ENCODE assay signal across 22 mouse cellular contexts in genomic region chr13:8831546-8832251, GRCm38 (mm10). TPM values are rescaled to one million over a fixed set of nuclear protein-coding genes. Genes with fewer than 3 reads are reported as not detected.
A peak's percentile ranks its signal among the peaks of the same experiment; 100 is the strongest.
DNase-seq lines count a peak whose midpoint lies in the region; ATAC-seq and TF ChIP-seq lines count a peak whose summit lies in the region.
"Had no signal": no experiment of that assay in that cellular context is flagged by ENCODE, and none has a peak within 500 bp of the region (broad histone marks: within the 10 kb centered on the region; RNA-seq: fewer than 3 reads in every experiment).

No protein-coding gene starts in this region.

- no peaks in the 10 kb centered on the region for H3K9me3 ChIP-seq in hindbrain, embryonic 14.5 days (ENCODE audit: control insufficient read depth, low read length)
- no peaks in the 10 kb centered on the region for H3K9me3 ChIP-seq in hindbrain, embryonic 12.5 days (replicated peaks)
- H3K9me3 ChIP-seq: embryonic facial prominence, embryonic 10.5 days; heart, embryonic 13.5 days; megakaryocyte, embryonic 14.5 days; stomach, embryonic 15.5 days had no signal

- CTCF ChIA-PET in Patski (lab: Charles Lee): interaction anchor here (1.2 to 2.9 kb wide), 3 partner anchors 8 to 23 kb away, joined by 3 to 11 read pairs (median 7); no protein-coding TSS in a partner anchor

- no peak overlapping the region for H3K4me3 ChIP-seq in hindbrain, embryonic 14.5 days (replicated peaks; ENCODE audit: low read length)
- no peak overlapping the region for H3K4me3 ChIP-seq in hindbrain, embryonic 12.5 days
- H3K4me3 ChIP-seq in spleen, adult 2 months (ENCODE audit: extremely low read depth, insufficient read depth, insufficient read length): no peak overlapping the region
- H3K4me3 ChIP-seq: embryonic facial prominence, embryonic 10.5 days; erythroblast, embryonic 14.5 days; heart, embryonic 13.5 days; megakaryocyte, embryonic 14.5 days; stomach, embryonic 15.5 days had no signal

- TF ChIP-seq POLR2A in spleen, adult 2 months (IDR thresholded peaks at IDR 0.05; ENCODE audit: low read depth, low read length): no peak

- H3K4me1 ChIP-seq in hindbrain, embryonic 14.5 days (replicated peaks; ENCODE audit: control insufficient read depth, insufficient read depth, low read length): peaks cover 5% of the 10 kb centered on the region; the same call in 1 of the 2 replicates
- peaks cover 2% of the 10 kb centered on the region; the same call in 1 of the 2 replicates for H3K4me1 ChIP-seq in hindbrain, embryonic 12.5 days
- no peaks in the 10 kb centered on the region for H3K4me1 ChIP-seq in spleen, adult 2 months (ENCODE audit: control insufficient read depth, insufficient read depth, insufficient read length)
- H3K4me1 ChIP-seq: stomach, embryonic 15.5 days had no signal

- H3K4me2 ChIP-seq in hindbrain, embryonic 14.5 days (replicated peaks): no peak overlapping the region
- H3K4me2 ChIP-seq in hindbrain, embryonic 12.5 days (replicated peaks): no peak overlapping the region
- H3K4me2 ChIP-seq: heart, embryonic 13.5 days; stomach, embryonic 15.5 days had no signal

- no peak for TF ChIP-seq CTCF in spleen, adult 2 months (IDR thresholded peaks at IDR 0.05; ENCODE audit: extremely low read depth, insufficient read depth, insufficient read length, insufficient replicate concordance)
- peak; percentile 14 for TF ChIP-seq CTCF in Patski (IDR thresholded peaks at IDR 0.05)

- 0 out of 2 replicates have a peak overlapping the region, but pooled peaks have one; percentile 2 for H3K9ac ChIP-seq in hindbrain, embryonic 14.5 days
- no peak overlapping the region for H3K9ac ChIP-seq in hindbrain, embryonic 12.5 days
- H3K9ac ChIP-seq: heart, embryonic 13.5 days; stomach, embryonic 15.5 days had no signal

- 85% methylated on average over 7 of the region's 7 CpGs for WGBS in hindbrain, embryonic 14.5 days
- WGBS in hindbrain, embryonic 12.5 days: 90% methylated on average over 7 of the region's 7 CpGs
- WGBS in spleen, adult 2 months: 72% methylated on average over 7 of the region's 7 CpGs

- in situ Hi-C loops in Patski (cut with MboI; ENCODE audit: low pct_unique_long_range_greater_than_20kb): no loop called here

- POLR2A ChIA-PET in Patski (lab: Charles Lee): no interaction called here

- DNase-seq in hindbrain, embryonic 14.5 days (ENCODE audit: low spot score): no peak
- peak in 1 of 2 experiments; percentile 9 for DNase-seq in spleen, adult 2 months (ENCODE audit: low read depth in 1 of 2, low spot score in 2 of 2)
- no peak for DNase-seq in spleen, adult 18-20 months
- no peak for DNase-seq in Patski (ENCODE audit: low read depth, low spot score)
- no peak for DNase-seq in adrenal gland, adult 18-20 months (ENCODE audit: low spot score in 2 of 2)
- DNase-seq in ovary, postnatal 36 days (ENCODE audit: low spot score): no peak
- DNase-seq: cerebellum, adult 11-12 months; cerebellum, postnatal 36 days; gastrocnemius, postnatal 14 days; heart, postnatal 4 days; kidney, adult 11 months; kidney, postnatal 14 days; layer of hippocampus, adult 9-11 months; lung, adult 2 months; thymus, postnatal 4 days had no signal

- H3K36me3 ChIP-seq in hindbrain, embryonic 14.5 days (replicated peaks; ENCODE audit: control insufficient read depth, insufficient read depth): peaks cover 59% of the 10 kb centered on the region
- H3K36me3 ChIP-seq in hindbrain, embryonic 12.5 days: peaks cover 48% of the 10 kb centered on the region
- peaks cover 47% of the 10 kb centered on the region for H3K36me3 ChIP-seq in spleen, adult 2 months (ENCODE audit: control insufficient read depth, insufficient read depth, low read length)

- ATAC-seq in hindbrain, embryonic 14.5 days (ENCODE audit: low FRiP score): no peak
- no peak for ATAC-seq in hindbrain, embryonic 12.5 days (ENCODE audit: low FRiP score)
- ATAC-seq in Patski: no peak
- ATAC-seq: forebrain, embryonic 16.5 days had no signal

- H3K27me3 ChIP-seq in hindbrain, embryonic 14.5 days (ENCODE audit: control insufficient read depth, insufficient read depth, low read length): no peaks in the 10 kb centered on the region
- no peaks in the 10 kb centered on the region for H3K27me3 ChIP-seq in hindbrain, embryonic 12.5 days
- H3K27me3 ChIP-seq in spleen, adult 2 months (ENCODE audit: control insufficient read depth, insufficient read depth, low read length): no peaks in the 10 kb centered on the region
- no peaks in the 10 kb centered on the region for H3K27me3 ChIP-seq in Patski
- H3K27me3 ChIP-seq: heart, embryonic 13.5 days; megakaryocyte, embryonic 14.5 days; stomach, embryonic 15.5 days had no signal

- no peak overlapping the region for H3K27ac ChIP-seq in hindbrain, embryonic 14.5 days
- no peak overlapping the region for H3K27ac ChIP-seq in hindbrain, embryonic 12.5 days
- H3K27ac ChIP-seq in spleen, adult 2 months (ENCODE audit: insufficient read depth, low read length): peak overlapping the region; percentile 54; the same call in 1 of the 2 replicates
- H3K27ac ChIP-seq: embryonic facial prominence, embryonic 10.5 days; heart, embryonic 13.5 days; stomach, embryonic 15.5 days had no signal

RNA-seq across cellular contexts. Expression of gene Wdr37, which starts 40.0 kb away (rescaled TPM):
- 66.8 and 69.7 TPM in 2 replicates for polyA plus RNA-seq in hindbrain, embryonic 14.5 days (2014; fragmentation: Nextera tagmentation; extraction: Ambion mirVana)
- 56.7 and 62.9 TPM in 2 replicates for polyA plus RNA-seq in hindbrain, embryonic 12.5 days (2016; fragmentation: Nextera tagmentation; extraction: Ambion mirVana)
- 11.3 and 18.5 TPM in 2 replicates for polyA plus RNA-seq in spleen, adult 2 months (2012; rRNA removed)
- polyA plus RNA-seq in Patski (2021): 17.6 TPM
- 10 to 100 TPM; 31.3 to 41.3 TPM for total RNA-seq in adrenal gland, adult 18-20 months (2021)

RNA-seq across cellular contexts. Expression of gene Idi1, which starts 53.6 kb away (rescaled TPM):
- polyA plus RNA-seq in hindbrain, embryonic 14.5 days (2014; fragmentation: Nextera tagmentation; extraction: Ambion mirVana): 95.4 and 122 TPM in 2 replicates
- polyA plus RNA-seq in hindbrain, embryonic 12.5 days (2016; fragmentation: Nextera tagmentation; extraction: Ambion mirVana): 104 and 109 TPM in 2 replicates
- 3.5 and 4.3 TPM in 2 replicates for polyA plus RNA-seq in spleen, adult 2 months (2012; rRNA removed)
- 13.3 TPM for polyA plus RNA-seq in Patski (2021)
- total RNA-seq in adrenal gland, adult 18-20 months (2021): 100 to 1,000 TPM in 1 of 2 experiments, 10 to 100 TPM in 1; 78.7 to 103 TPM
